Mouse (Mus musculus): Measurements from ENCODE around the gene Fbxl21. TPM values are rescaled to one million over a fixed set of nuclear protein-coding genes. Genes with fewer than 3 reads are reported as not detected.

Gene Fbxl21
- polyA plus RNA-seq, 1 experiment from 2014 or later, result 1.8 TPM

DNA sequence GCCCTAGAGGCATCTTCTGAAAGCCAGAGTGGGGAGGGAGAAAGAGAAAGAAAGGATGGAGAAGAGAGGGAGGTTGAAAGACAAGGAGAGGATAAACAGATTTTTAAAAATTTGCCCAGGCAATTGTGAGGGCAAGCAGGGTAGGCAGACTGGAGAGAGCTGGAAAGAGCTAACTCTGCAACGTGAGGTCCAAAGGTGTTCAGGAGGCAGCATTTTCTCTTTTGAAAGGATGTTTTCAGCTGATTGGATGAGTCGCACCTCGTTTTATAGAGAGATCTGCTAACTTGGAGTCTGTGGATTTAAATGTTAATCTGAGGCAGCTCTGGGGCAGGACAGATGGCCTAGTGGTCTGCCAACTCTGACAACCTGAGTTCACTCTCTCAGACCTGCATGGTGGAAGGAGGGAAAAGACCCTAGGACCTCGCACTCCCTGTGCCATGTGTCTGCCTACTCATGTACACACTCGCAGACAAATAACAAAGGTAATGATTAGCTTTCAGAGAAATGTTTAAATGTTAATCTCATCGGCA, 37.6 kb downstream of the Fbxl21 start:
- Histone ChIP-seq H3K27ac (no peak overlapping the region), H3K36me3 (no peaks in the 10 kb centered on the region), H3K27me3 (no peaks in the 10 kb centered on the region)

DNA sequence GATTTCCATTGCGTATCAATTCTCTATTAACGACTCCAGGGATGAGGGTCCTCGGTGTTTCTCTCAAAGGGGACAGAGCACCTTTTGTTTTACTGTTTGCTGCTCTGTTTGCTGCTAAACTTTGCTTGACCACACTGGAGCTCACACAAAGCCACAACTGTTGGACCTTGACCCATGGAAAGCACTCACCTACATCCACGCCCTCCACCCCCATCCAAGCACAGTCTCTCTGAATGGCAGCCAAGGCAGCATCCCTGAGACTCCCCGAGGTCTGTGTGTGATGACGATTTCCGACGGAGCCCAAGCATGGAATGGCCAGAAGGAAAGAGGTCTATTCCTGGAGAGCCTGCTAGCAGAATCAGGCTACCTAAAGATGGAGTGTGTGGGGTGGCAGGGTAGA, 38.9 kb downstream of the Fbxl21 start:
- WGBS, result 71% methylated on average over 8 of the region's 8 CpGs
- no peak overlapping the region for H3K4me3 ChIP-seq
- no peaks in the 10 kb centered on the region for H3K36me3 ChIP-seq
- H3K9me3 ChIP-seq (replicated peaks), result no peaks in the 10 kb centered on the region
- H3K4me2 ChIP-seq (replicated peaks), result no peak overlapping the region
- H3K9ac ChIP-seq, result no peak overlapping the region
- H3K4me1 ChIP-seq, result peaks cover 12% of the 10 kb centered on the region; the same call in 1 of the 2 replicates
- H3K27ac ChIP-seq, result no peak overlapping the region
- H3K27me3 ChIP-seq, result no peaks in the 10 kb centered on the region
- ATAC-seq (ENCODE audit: low FRiP score), result no peak

More for the DNA sequence above, 37.6 kb downstream of the Fbxl21 start:
- H3K9ac ChIP-seq, result no peak overlapping the region
- H3K4me3 ChIP-seq, result no peak overlapping the region
- 89% methylated on average over 6 of the region's 6 CpGs for WGBS
- ATAC-seq (ENCODE audit: low FRiP score), result no peak
- H3K4me2 ChIP-seq (replicated peaks), result no peak overlapping the region
- peaks cover 12% of the 10 kb centered on the region for H3K4me1 ChIP-seq
- no peaks in the 10 kb centered on the region for H3K9me3 ChIP-seq (replicated peaks)

DNA sequence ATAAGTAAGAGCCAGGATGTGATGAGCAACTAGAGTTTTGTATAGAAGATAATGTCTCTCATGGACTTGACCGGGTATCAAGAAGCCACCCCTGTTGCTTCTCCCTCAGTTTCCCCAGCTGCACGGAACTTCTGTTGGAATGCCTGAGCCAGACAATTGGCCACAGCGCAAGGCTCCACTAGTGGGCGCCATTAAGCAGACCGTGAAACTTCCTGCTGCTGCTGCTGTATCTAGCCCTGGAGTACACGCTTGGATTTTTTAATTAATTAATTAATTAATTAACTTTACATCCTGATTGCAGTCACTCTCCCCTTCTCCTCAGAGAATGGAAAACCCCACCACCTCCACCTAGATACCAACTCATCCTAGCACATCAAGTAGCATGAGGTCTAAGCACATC, 40.8 kb downstream of the Fbxl21 start:
- Histone ChIP-seq H3K27me3 (no peaks in the 10 kb centered on the region), H3K4me3 (no peak overlapping the region), H3K4me1 (peaks cover 5% of the 10 kb centered on the region; the same call in 1 of the 2 replicates), H3K9ac (no peak overlapping the region), H3K27ac (no peak overlapping the region), H3K36me3 (no peaks in the 10 kb centered on the region), H3K4me2 (replicated peaks) (no peak overlapping the region), H3K9me3 (replicated peaks) (no peaks in the 10 kb centered on the region)
- no peak for ATAC-seq (ENCODE audit: low FRiP score)
- WGBS, result 31% methylated on average over 6 of the region's 6 CpGs

DNA sequence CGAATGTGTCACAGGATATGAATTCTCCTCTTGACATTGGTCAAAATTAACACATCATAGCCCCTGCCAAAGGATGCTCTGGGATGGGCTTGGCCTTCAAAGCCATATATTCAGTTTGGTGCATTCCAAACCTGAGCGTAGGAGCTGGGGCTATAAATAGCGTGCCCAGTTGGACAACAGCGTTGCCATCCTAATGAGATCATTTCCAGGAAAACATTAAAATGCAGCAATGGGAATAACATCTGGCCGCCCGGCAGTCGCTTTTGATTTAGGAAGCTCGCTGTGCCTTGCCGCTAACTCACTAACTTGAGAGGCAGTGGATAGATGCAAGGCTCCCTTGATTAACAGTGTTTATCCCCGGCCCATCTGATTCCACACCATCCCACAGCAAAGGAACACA, 44.1 kb downstream of the Fbxl21 start:
- Histone ChIP-seq H3K4me3 (no peak overlapping the region), H3K36me3 (no peaks in the 10 kb centered on the region), H3K4me2 (replicated peaks) (no peak overlapping the region), H3K27me3 (no peaks in the 10 kb centered on the region), H3K4me1 (no peaks in the 10 kb centered on the region), H3K27ac (no peak overlapping the region), H3K9me3 (replicated peaks) (no peaks in the 10 kb centered on the region), H3K9ac (no peak overlapping the region)
- WGBS, result 56% methylated on average over 10 of the region's 10 CpGs
- no peak for ATAC-seq (ENCODE audit: low FRiP score)

DNA sequence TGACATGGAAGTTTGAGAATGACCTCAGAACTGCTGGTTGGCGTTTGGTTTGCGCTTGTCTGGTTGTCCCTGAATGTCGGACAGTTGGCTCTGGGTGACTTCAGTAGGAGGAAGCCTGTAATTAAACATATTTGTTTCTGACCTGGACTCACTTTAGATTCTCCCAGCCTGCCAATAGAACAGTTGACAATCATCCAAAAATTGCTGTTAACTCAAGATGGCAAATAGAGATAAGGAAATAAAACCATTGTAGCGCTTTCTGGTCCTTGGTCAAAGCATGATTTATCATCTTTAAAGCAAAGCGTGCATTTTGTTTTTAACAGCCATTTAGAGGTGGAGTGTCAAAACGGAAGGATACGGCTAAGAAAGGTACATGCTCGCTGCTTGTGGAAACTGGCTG, 49.4 kb downstream of the Fbxl21 start:
- H3K4me3 ChIP-seq, result no peak overlapping the region
- no peak for ATAC-seq (ENCODE audit: low FRiP score)
- H3K36me3 ChIP-seq, result no peaks in the 10 kb centered on the region
- no peaks in the 10 kb centered on the region for H3K9me3 ChIP-seq (replicated peaks)
- H3K4me2 ChIP-seq (replicated peaks), result no peak overlapping the region
- H3K9ac ChIP-seq, result no peak overlapping the region
- H3K27me3 ChIP-seq, result no peaks in the 10 kb centered on the region
- H3K4me1 ChIP-seq, result no peaks in the 10 kb centered on the region
- 93% methylated on average over 8 of the region's 8 CpGs for WGBS
- no peak overlapping the region for H3K27ac ChIP-seq

DNA sequence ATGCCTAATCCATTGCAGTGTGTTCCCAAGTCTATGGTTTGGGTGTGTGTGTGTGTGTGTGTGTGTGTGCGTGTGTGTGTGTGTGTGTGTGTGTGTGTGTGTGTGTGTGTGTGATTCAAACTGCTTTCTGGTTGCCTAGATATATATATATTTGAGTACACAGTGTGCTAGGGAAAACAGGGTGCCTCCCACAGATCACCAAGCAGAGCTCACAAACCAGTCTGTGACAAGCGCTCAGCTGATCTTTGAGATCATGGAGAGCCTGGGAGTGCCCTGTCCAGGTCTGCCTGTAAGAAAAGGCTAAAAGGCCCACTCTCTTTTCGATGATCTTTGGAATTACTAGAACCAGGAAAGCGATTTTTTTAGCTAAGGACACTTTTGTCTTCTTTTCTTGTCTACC, 52.8 kb downstream of the Fbxl21 start:
- Histone ChIP-seq H3K4me2 (replicated peaks) (no peak overlapping the region), H3K4me3 (no peak overlapping the region), H3K36me3 (no peaks in the 10 kb centered on the region), H3K27me3 (no peaks in the 10 kb centered on the region), H3K27ac (no peak overlapping the region), H3K9ac (no peak overlapping the region), H3K9me3 (replicated peaks) (no peaks in the 10 kb centered on the region), H3K4me1 (no peaks in the 10 kb centered on the region)
- 78% methylated on average over 4 of the region's 4 CpGs for WGBS
- no peak for ATAC-seq (ENCODE audit: low FRiP score)

DNA sequence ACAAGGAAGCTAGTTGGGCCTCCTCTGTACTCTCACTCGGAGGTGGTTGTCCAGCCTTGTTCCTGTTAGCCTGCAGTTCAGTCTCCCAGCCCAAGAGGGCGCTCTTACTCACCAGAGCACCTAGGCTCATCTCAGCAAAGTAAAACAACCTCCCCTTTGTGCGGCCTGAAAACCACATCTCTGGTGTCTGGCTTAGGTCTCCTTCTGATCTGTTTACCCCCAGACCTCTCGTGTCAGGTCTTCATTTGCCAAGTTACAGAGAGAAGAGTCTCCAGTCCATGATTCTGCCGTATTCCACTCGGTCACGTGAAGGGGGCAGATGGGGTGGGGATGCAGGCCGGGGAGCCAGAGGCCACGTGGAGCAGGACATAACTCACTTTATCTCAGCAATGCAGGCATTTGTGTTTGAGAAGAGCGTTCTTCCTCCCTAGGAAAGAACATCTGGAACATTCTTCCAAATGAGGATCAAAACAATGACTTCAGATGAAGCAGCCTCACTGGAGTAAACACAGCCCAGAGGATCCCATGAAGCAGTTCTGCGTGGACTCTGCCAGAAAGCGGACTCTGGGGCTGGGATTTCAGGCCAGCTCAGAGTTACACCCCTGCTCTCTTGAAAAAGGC, 53.5 kb downstream of the Fbxl21 start:
- 67% methylated on average over 12 of the region's 12 CpGs for WGBS
- H3K9me3 ChIP-seq (replicated peaks), result no peaks in the 10 kb centered on the region
- H3K4me3 ChIP-seq, result no peak overlapping the region
- H3K4me1 ChIP-seq, result peaks cover 1% of the 10 kb centered on the region
- ATAC-seq (ENCODE audit: low FRiP score), result no peak
- no peaks in the 10 kb centered on the region for H3K36me3 ChIP-seq
- no peaks in the 10 kb centered on the region for H3K27me3 ChIP-seq
- H3K4me2 ChIP-seq (replicated peaks), result no peak overlapping the region
- 0 out of 2 replicates have a peak overlapping the region, but pooled peaks have one; percentile 30 for H3K27ac ChIP-seq
- no peak overlapping the region for H3K9ac ChIP-seq

DNA sequence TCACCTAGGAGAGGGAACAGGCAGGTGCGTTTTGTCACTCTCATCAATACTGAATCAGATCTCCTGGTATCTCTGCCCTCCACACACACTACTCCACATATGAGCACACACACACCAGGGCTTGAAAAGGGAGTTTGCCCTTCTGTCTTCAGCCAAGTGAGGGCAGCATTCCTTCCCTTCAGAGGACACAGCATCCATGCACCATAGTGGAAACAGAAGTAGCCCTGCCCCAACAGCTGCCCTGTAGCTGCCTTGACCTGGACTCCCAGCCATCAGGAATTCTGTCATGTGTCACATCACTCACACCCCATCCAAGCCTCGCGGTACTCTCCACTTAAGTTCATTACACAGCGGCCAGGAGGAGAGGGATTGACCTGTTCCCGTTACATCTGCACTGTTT, 55.8 kb downstream of the Fbxl21 start:
- H3K36me3 ChIP-seq, result no peaks in the 10 kb centered on the region
- no peak for ATAC-seq (ENCODE audit: low FRiP score)
- no peak overlapping the region for H3K4me3 ChIP-seq
- no peaks in the 10 kb centered on the region for H3K27me3 ChIP-seq
- H3K4me2 ChIP-seq (replicated peaks), result no peak overlapping the region
- no peak overlapping the region for H3K9ac ChIP-seq
- WGBS, result 56% methylated on average over 5 of the region's 5 CpGs
- H3K9me3 ChIP-seq (replicated peaks), result no peaks in the 10 kb centered on the region
- no peak overlapping the region for H3K27ac ChIP-seq
- H3K4me1 ChIP-seq, result peaks cover 24% of the 10 kb centered on the region

DNA sequence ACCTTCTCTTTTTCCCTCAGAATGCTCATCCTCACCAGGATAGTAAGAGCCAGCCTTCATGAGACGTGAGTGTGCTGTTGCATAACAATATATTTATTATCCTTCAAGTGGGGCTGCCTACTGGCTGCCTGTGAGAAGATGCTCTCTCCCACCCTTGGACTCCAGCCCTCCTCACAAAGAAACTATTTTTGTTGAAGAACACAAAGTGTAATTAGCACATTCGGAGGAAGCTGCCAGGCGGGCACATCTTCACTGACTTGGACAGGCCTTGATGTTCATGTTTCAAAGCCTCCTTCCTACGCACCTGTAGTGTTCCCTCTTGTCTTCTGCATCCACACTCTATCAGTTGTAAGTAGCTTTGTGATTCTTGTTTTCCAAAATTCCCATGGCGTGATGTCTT, 58.2 kb downstream of the Fbxl21 start:
- H3K27me3 ChIP-seq, result no peaks in the 10 kb centered on the region
- peak overlapping the region; percentile 94; the same call in 1 of the 2 replicates for H3K27ac ChIP-seq
- ATAC-seq (ENCODE audit: low FRiP score), result no peak
- WGBS, result 69% methylated on average over 5 of the region's 5 CpGs
- no peaks in the 10 kb centered on the region for H3K36me3 ChIP-seq
- no peak overlapping the region for H3K9ac ChIP-seq
- H3K4me3 ChIP-seq, result no peak overlapping the region
- no peaks in the 10 kb centered on the region for H3K9me3 ChIP-seq (replicated peaks)
- peaks cover 27% of the 10 kb centered on the region for H3K4me1 ChIP-seq
- H3K4me2 ChIP-seq (replicated peaks), result no peak overlapping the region

DNA sequence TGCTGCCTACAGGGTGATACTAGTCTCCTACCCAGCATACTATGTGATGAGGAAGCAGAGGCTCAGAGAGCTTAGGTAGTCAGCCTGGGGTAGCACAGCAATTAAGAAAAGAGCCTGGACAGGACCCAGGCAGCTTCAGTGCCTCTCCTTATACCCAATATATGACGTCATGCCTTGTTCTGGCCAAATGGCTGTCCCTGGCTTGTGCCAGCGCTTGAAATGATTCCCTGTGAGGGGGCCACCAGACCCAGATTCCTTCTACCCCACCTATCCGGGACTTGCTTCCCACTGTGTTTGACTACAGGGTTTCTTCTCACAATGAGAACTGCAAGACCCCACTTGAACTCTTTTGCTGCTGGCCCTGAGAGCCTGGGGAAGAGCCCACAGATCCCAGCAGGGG, 59.2 kb downstream of the Fbxl21 start:
- Histone ChIP-seq H3K9ac (peak overlapping the region; percentile 38), H3K4me3 (no peak overlapping the region), H3K4me1 (peaks cover 27% of the 10 kb centered on the region), H3K27ac (peak overlapping the region; percentile 94), H3K27me3 (no peaks in the 10 kb centered on the region), H3K9me3 (replicated peaks) (no peaks in the 10 kb centered on the region), H3K4me2 (replicated peaks) (peak overlapping the region; percentile 41), H3K36me3 (no peaks in the 10 kb centered on the region)
- 0% methylated on average over 3 of the region's 3 CpGs for WGBS
- ATAC-seq (ENCODE audit: low FRiP score), result peak; percentile 52

DNA sequence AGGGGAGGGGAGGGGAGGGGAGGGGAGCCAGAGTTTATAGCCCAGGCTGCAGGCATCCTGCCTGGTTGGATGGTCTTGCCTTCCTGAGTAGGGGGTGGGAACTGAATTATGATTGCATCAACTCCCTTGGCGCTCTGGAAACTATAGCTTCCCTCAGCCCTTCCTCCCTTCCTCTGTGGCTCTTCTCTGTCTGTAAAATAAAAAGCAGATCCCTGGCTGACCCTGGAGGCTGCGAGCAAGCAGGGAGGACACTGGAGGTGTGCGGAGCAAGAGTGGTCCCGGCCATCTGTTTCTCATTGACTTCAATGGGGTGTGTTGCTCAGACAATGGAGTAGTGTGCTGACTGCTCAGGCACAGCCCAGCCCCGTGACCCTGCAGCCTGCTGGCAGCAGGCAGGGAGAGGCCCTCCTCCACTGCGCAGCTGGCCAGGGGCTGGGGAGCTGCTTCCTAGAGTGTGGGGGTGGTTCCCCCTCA, 59.7 kb downstream of the Fbxl21 start:
- H3K9ac ChIP-seq, result peak overlapping the region; percentile 38
- ATAC-seq (ENCODE audit: low FRiP score), result peak; percentile 96
- no peaks in the 10 kb centered on the region for H3K9me3 ChIP-seq (replicated peaks)
- 0% methylated on average over 6 of the region's 6 CpGs for whole genome bisulfite sequencing
- no peaks in the 10 kb centered on the region for H3K36me3 ChIP-seq
- H3K4me3 ChIP-seq, result no peak overlapping the region
- H3K27ac ChIP-seq, result peak overlapping the region; percentile 94
- peaks cover 27% of the 10 kb centered on the region for H3K4me1 ChIP-seq
- H3K4me2 ChIP-seq (replicated peaks), result peak overlapping the region; percentile 41
- H3K27me3 ChIP-seq, result no peaks in the 10 kb centered on the region

DNA sequence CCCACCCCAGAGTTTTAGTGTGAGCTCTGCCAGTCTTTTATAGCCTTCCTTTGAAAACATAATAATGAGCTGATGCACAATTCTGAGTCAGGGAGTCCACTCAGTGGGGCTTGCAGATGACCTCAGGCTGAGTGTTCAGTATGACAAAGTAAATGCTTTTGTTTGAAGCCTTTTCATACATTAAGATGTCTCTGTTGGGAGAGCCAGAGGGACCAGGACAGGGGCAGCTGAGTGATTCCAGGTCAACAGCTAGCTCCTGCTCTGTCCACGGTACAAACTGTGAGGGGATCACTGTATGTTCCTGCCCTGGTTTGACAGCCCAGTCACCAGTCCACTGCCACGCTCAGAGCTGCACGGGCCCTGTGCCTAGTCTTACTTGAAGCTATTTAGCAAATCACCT, 60.4 kb downstream of the Fbxl21 start:
- no peak; the same call in 1 of the 2 replicates for ATAC-seq (ENCODE audit: low FRiP score)
- Histone ChIP-seq H3K27me3 (no peaks in the 10 kb centered on the region), H3K4me3 (no peak overlapping the region), H3K4me2 (replicated peaks) (no peak overlapping the region; the same call in 1 of the 2 replicates), H3K9me3 (replicated peaks) (no peaks in the 10 kb centered on the region), H3K9ac (no peak overlapping the region), H3K4me1 (peaks cover 27% of the 10 kb centered on the region), H3K36me3 (no peaks in the 10 kb centered on the region), H3K27ac (peak overlapping the region; percentile 94)
- WGBS, result 9% methylated on average over 3 of the region's 3 CpGs

DNA sequence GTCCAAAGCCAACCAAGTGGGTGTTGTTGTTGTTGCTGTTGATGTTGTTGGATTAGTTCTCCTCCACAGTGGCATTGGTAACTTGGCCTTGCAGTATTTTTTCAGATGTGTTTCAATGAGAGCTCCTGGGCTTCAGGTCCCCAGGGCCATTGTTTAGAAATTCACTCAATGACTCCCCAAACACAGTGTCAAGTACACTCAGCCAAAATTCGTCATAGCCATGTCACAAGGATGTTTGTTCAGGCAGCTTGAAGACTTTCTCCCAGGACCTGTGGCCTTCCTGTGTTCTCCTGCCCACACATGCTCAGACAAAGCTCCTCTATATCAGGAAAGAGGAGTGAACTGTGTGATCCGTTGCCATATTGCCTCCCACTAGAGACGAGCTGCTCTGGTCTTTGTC, 63.8 kb downstream of the Fbxl21 start:
- no peak overlapping the region for H3K27ac ChIP-seq
- H3K4me1 ChIP-seq, result peaks cover 23% of the 10 kb centered on the region
- H3K9me3 ChIP-seq (replicated peaks), result no peaks in the 10 kb centered on the region
- WGBS, result 75% methylated on average over 3 of the region's 3 CpGs
- ATAC-seq (ENCODE audit: low FRiP score), result no peak
- no peak overlapping the region for H3K9ac ChIP-seq
- H3K4me2 ChIP-seq (replicated peaks), result no peak overlapping the region
- H3K36me3 ChIP-seq, result no peaks in the 10 kb centered on the region
- no peaks in the 10 kb centered on the region for H3K27me3 ChIP-seq
- H3K4me3 ChIP-seq, result no peak overlapping the region
